Mouse (Mus musculus): ENCODE results near the gene Pabpn1. TPM values are rescaled to one million over a fixed set of nuclear protein-coding genes. Genes with fewer than 3 reads are reported as not detected.

Pabpn1 gene
- polyA plus RNA-seq, 1 experiment, result 429 TPM

GRCm38 (mm10) chr14:54912886-54913285, 20.6 kb downstream of the Pabpn1 start, which contains the start of gene Slc22a17:
Slc22a17 (minus strand) TSS chr14:54913132.
- Histone ChIP-seq H3K4me1 (ENCODE audit: control insufficient read depth, insufficient read depth, low read length) (peaks cover 3% of the 10 kb centered on the region), H3K27me3 (ENCODE audit: control insufficient read depth, insufficient read depth, low read length) (no peaks in the 10 kb centered on the region), H3K36me3 (ENCODE audit: control insufficient read depth, insufficient read depth, low read length) (no peaks in the 10 kb centered on the region), H3K27ac (ENCODE audit: control insufficient read depth, insufficient read depth, low read depth, low read length) (no peak within 1 kb of the TSS), H3K4me3 (ENCODE audit: control insufficient read depth, low read depth, low read length) (peak within 1 kb of the TSS; percentile 64)
- TF ChIP-seq POLR2A (IDR thresholded peaks at IDR 0.05; ENCODE audit: control insufficient read depth, low read depth, low read length), result peak; percentile 54; the same call in 1 of the 2 replicates
- no peak for TF ChIP-seq CTCF (IDR thresholded peaks at IDR 0.05; ENCODE audit: control insufficient read depth, insufficient read depth, insufficient replicate concordance, low read depth, low read length)

- peaks cover 3% of the 10 kb centered on the region for H3K4me1 ChIP-seq (ENCODE audit: control insufficient read depth, insufficient read depth, low read length)
- H3K27me3 ChIP-seq (ENCODE audit: control insufficient read depth, insufficient read depth, low read length), result no peaks in the 10 kb centered on the region
- H3K36me3 ChIP-seq (ENCODE audit: control insufficient read depth, insufficient read depth, low read length), result no peaks in the 10 kb centered on the region
- TF ChIP-seq CTCF (IDR thresholded peaks at IDR 0.05; ENCODE audit: control insufficient read depth, insufficient read depth, insufficient replicate concordance, low read depth, low read length) (no peak), POLR2A (IDR thresholded peaks at IDR 0.05; ENCODE audit: control insufficient read depth, low read depth, low read length) (no peak)
- H3K4me3 ChIP-seq (ENCODE audit: control insufficient read depth, low read depth, low read length), result peak overlapping the region; percentile 64
- no peak overlapping the region for H3K27ac ChIP-seq (ENCODE audit: control insufficient read depth, insufficient read depth, low read depth, low read length)
These were observed 21.0 kb downstream of the Pabpn1 start for GRCm38 (mm10) chr14:54913343-54913742.

DNA sequence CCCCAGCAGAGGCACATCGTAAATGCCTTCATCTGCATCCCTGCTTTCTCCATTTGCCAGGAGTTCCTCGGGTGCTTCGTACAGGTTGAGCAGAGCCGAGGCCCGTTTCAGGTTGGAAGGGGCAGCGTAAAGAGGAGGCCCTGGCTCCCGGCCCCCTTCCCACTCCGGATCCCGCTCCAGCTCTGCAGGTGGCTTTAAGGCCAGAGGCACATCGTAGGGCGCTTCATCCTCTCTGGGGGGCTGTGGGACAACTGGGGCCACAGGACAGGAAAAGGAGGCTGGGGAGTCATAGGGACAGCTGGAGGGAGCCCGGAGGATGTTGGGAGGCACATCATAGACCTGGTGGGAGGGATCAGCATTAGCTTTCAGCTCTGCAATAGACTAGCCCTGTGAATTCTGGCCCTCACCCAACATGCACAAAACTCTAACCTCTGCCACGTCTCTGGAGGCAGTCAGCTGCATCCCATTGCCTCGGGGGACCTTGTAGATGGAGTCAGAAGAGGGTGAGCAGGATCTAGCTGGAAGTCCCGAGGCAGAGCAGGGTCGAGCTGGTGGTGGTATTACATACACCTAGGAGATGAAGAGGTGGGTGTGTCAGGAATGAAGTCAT, 27.9 kb downstream of the Pabpn1 start:
- no peak overlapping the region for H3K27ac ChIP-seq (ENCODE audit: control insufficient read depth, insufficient read depth, low read depth, low read length)
- H3K36me3 ChIP-seq (ENCODE audit: control insufficient read depth, insufficient read depth, low read length), result no peaks in the 10 kb centered on the region

GRCm38 (mm10) chr14:54924641-54925348, 32.5 kb downstream of the Pabpn1 start:
- Histone ChIP-seq H3K4me3 (ENCODE audit: control insufficient read depth, low read depth, low read length) (no peak overlapping the region), H3K4me1 (ENCODE audit: control insufficient read depth, insufficient read depth, low read length) (peaks cover 14% of the 10 kb centered on the region), H3K36me3 (ENCODE audit: control insufficient read depth, insufficient read depth, low read length) (no peaks in the 10 kb centered on the region), H3K27ac (ENCODE audit: control insufficient read depth, insufficient read depth, low read depth, low read length) (no peak overlapping the region; the same call in 1 of the 2 replicates), H3K27me3 (ENCODE audit: control insufficient read depth, insufficient read depth, low read length) (no peaks in the 10 kb centered on the region)
- TF ChIP-seq POLR2A (IDR thresholded peaks at IDR 0.05; ENCODE audit: control insufficient read depth, low read depth, low read length), result no peak
- TF ChIP-seq CTCF (IDR thresholded peaks at IDR 0.05; ENCODE audit: control insufficient read depth, insufficient read depth, insufficient replicate concordance, low read depth, low read length), result no peak

More for the DNA sequence above, 27.9 kb downstream of the Pabpn1 start:
- TF ChIP-seq CTCF (IDR thresholded peaks at IDR 0.05; ENCODE audit: control insufficient read depth, insufficient read depth, insufficient replicate concordance, low read depth, low read length) (no peak), POLR2A (IDR thresholded peaks at IDR 0.05; ENCODE audit: control insufficient read depth, low read depth, low read length) (no peak)
- Histone ChIP-seq H3K27me3 (ENCODE audit: control insufficient read depth, insufficient read depth, low read length) (no peaks in the 10 kb centered on the region), H3K4me3 (ENCODE audit: control insufficient read depth, low read depth, low read length) (no peak overlapping the region), H3K4me1 (ENCODE audit: control insufficient read depth, insufficient read depth, low read length) (no peaks in the 10 kb centered on the region)

GRCm38 (mm10) chr14:54925349-54926342, 33.3 kb downstream of the Pabpn1 start, which contains the start of gene Efs:
Efs (minus strand) TSS chr14:54926126.
- Histone ChIP-seq H3K4me1 (ENCODE audit: control insufficient read depth, insufficient read depth, low read length) (peaks cover 14% of the 10 kb centered on the region), H3K4me3 (ENCODE audit: control insufficient read depth, low read depth, low read length) (peak within 1 kb of the TSS; percentile 75), H3K27me3 (ENCODE audit: control insufficient read depth, insufficient read depth, low read length) (no peaks in the 10 kb centered on the region), H3K36me3 (ENCODE audit: control insufficient read depth, insufficient read depth, low read length) (no peaks in the 10 kb centered on the region), H3K27ac (ENCODE audit: control insufficient read depth, insufficient read depth, low read depth, low read length) (peak within 1 kb of the TSS; percentile 27)
- no peak for TF ChIP-seq CTCF (IDR thresholded peaks at IDR 0.05; ENCODE audit: control insufficient read depth, insufficient read depth, insufficient replicate concordance, low read depth, low read length)
- TF ChIP-seq POLR2A (IDR thresholded peaks at IDR 0.05; ENCODE audit: control insufficient read depth, low read depth, low read length), result no peak

DNA sequence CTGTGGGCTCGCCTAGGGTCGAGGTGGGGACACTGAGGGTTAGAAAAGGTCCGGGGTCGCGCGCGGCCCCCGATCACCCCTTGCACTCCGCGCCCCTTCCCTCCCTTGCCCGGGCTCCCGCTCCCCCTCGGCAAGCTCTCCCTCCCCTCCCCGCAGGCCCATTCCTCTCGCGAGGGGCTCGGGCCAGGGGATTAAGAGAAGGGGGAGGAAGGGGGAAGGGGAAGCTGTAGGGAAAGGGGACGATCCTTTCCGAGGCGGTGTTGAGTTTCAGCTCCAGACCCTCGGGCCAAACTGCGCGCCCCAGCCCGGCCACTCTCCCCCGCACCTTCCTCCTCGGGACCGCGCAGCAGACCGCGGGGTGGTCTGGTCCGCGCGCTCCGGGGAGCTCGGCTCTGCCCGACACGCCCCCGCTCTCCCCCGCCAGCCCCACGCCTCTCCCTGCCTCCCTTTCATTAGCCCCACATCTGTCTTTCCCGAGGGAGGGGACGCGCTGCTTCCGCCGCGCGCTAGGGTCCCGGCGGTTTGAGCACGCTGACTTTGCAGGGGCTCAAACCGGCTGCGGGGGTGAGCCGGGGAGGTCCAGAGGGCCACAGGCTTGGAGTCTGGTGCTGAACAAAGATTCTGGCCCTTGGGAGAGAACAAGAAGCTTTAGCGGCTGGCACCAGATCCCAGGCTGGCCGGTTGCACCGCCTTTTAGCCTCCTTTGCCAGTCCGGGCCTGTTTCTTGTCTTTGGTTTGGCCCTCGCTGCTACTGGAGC, 34.3 kb downstream of the Pabpn1 start:
- Histone ChIP-seq H3K4me1 (ENCODE audit: control insufficient read depth, insufficient read depth, low read length) (peaks cover 14% of the 10 kb centered on the region), H3K27ac (ENCODE audit: control insufficient read depth, insufficient read depth, low read depth, low read length) (peak overlapping the region; percentile 27; the same call in 1 of the 2 replicates), H3K27me3 (ENCODE audit: control insufficient read depth, insufficient read depth, low read length) (no peaks in the 10 kb centered on the region), H3K4me3 (ENCODE audit: control insufficient read depth, low read depth, low read length) (peak overlapping the region; percentile 75), H3K36me3 (ENCODE audit: control insufficient read depth, insufficient read depth, low read length) (no peaks in the 10 kb centered on the region)
- no peak for TF ChIP-seq CTCF (IDR thresholded peaks at IDR 0.05; ENCODE audit: control insufficient read depth, insufficient read depth, insufficient replicate concordance, low read depth, low read length)
- no peak for TF ChIP-seq POLR2A (IDR thresholded peaks at IDR 0.05; ENCODE audit: control insufficient read depth, low read depth, low read length)

Measured in testis, adult 2 months (tissue).